Mouse (Mus musculus) heart, embryonic 10.5 days (tissue): ENCODE measurements around the gene Rhcg. TPM values are rescaled to one million over a fixed set of nuclear protein-coding genes. Genes with fewer than 3 reads are reported as not detected.

Experiments used
- DNase-seq: peaks from one replicate; pipeline ENCODE4 v3.0.0-alpha.2; 2017; ENCODE audit warnings: low spot score
- H3K27ac ChIP-seq: fragments of 300-500 bp; sonication (generic); 2 replicates; pipeline ENCODE4 v1.5.1; 2016; ENCODE audit warnings: mild to moderate bottlenecking
- H3K27me3 ChIP-seq: fragments of 300-500 bp; sonication (generic); 2 replicates; pipeline ENCODE4 v1.6.1; 2016; ENCODE audit warnings: mild to moderate bottlenecking; ENCODE audit not compliant: poor library complexity, insufficient read depth, severe bottlenecking
- H3K36me3 ChIP-seq: fragments of 300-500 bp; sonication (generic); 2 replicates; pipeline ENCODE4 v1.6.1; 2016; ENCODE audit warnings: mild to moderate bottlenecking, moderate library complexity
- H3K4me1 ChIP-seq: fragments of 300-500 bp; sonication (generic); 2 replicates; pipeline ENCODE4 v1.6.1; 2016; ENCODE audit warnings: mild to moderate bottlenecking
- H3K4me3 ChIP-seq: fragments of 300-500 bp; sonication (generic); 2 replicates; pipeline ENCODE4 v1.5.1; 2016; ENCODE audit warnings: mild to moderate bottlenecking, moderate library complexity
- H3K9me3 ChIP-seq: fragments of 300-500 bp; sonication (generic); 2 replicates; pipeline ENCODE4 v1.6.1; 2016; ENCODE audit warnings: mild to moderate bottlenecking, moderate library complexity
- WGBS: fragments of 180-500 bp; shearing (Covaris S2); methylation state at CpG from one replicate; pipeline ENCODE4 v1.1.7; 2016; 5-methylcytosine and 5-hydroxymethylcytosine counted together
- polyA plus RNA-seq: library from polyadenylated mRNA; unstranded; fragments of >200 nt; fragmentation: Nextera tagmentation; extraction: Ambion mirVana; gene quantifications from 2 replicates; pipeline ENCODE4 v1.2.1, GENCODE M21; 2016

The Rhcg gene
- polyA plus RNA-seq, 1 experiment from 2014 or later = not detected

DNA sequence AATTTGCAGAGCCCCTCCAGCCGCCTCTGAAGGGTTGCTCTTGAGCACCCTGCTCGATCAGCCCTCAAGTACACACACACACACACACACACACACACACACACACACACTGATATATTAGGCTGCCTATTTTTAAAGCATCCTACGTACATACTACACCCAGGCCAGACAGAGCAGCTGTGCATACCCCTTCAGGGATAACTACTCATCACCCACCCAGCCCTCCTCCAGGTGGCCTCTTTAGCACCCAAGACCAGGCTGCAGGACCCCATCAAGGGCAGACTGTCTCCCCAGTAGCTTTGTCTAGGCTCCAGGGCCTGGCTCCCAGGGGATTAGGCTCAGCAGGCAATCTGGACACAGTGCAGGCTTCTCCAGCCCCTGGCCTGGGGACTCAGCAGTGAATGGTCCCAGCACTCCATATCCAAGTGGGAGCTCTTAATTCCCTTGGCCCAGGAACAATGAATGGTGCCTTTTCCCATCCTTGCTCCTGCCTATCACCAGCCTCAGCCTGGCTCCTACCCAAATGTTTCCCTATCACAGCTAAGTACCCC lies 26.8 kb downstream of the Rhcg start:
- Histone ChIP-seq H3K27ac (no peak overlapping the region), H3K27me3 (peaks cover 93% of the 10 kb centered on the region), H3K4me3 (no peak overlapping the region), H3K36me3 (no peaks in the 10 kb centered on the region), H3K9me3 (no peaks in the 10 kb centered on the region), H3K4me1 (peaks cover 26% of the 10 kb centered on the region)
- DNase-seq = no peak
- 12% methylated on average over 3 of the region's 3 CpGs for WGBS

DNA sequence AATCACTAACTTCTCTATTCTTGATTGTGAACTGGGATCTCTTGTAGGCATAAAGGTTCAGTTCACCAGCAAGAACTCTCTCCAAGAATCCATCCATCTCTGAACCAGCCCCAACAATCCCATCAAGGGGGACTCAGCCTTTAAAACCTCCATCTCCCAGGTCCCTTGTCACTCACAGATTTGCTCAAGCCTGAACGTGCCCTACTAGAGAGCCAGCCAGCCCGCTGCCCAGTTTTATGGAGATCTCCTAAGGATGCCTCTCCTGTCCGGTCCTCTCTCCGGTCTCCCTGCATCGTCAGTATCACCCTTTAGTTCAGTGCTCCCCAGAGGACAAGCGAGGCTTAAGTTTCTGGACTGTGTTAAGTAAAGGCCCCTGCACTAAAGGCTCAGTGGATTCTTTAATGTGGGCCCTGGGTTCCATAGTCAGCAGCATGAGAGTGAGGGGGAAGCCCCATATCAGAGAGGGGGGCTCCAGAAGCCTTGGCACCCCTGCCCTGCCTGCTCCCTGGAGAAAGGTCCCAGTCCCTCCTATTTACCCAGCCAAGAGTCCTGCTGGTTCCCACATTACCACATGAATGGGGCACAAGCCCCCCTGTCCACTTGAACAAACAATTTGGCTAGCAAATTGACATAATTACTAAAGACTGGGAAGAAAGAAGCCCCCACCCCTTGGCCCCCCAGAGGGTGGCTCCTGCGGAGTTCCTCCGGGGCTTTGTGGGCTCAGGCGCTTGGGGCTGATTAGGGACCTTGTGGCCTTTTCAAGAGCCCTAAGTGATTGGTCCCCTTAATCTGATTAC lies 27.5 kb downstream of the Rhcg start:
- Histone ChIP-seq H3K27me3 (peaks cover 93% of the 10 kb centered on the region), H3K9me3 (no peaks in the 10 kb centered on the region), H3K4me3 (no peak overlapping the region), H3K36me3 (no peaks in the 10 kb centered on the region), H3K4me1 (peaks cover 26% of the 10 kb centered on the region), H3K27ac (no peak overlapping the region)
- no peak for DNase-seq
- WGBS = 12% methylated on average over 9 of the region's 9 CpGs

DNA sequence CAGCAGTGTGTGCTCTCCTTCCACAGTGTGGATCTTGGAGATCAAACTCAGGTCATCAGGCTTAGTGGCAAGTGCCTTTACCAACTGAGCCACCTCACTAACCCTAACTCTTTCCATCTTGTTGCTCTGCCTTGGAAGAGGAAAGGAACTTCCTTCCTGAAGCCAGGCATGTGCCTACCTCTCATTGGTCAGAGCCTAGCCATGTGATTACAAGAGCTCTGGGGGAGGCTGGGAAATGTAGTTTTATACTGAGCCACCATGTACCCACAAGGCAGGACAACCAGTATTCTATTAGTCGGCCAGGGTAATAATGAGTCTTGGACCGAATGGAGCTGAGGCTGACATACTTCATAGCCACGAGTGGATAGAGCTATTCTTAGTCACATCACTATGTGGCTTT lies 29.2 kb downstream of the Rhcg start:
- 63% methylated on average over 3 of the region's 3 CpGs for WGBS
- Histone ChIP-seq H3K36me3 (no peaks in the 10 kb centered on the region), H3K27me3 (peaks cover 92% of the 10 kb centered on the region), H3K4me3 (no peak overlapping the region), H3K9me3 (no peaks in the 10 kb centered on the region), H3K4me1 (peaks cover 26% of the 10 kb centered on the region), H3K27ac (no peak overlapping the region)
- no peak for DNase-seq

DNA sequence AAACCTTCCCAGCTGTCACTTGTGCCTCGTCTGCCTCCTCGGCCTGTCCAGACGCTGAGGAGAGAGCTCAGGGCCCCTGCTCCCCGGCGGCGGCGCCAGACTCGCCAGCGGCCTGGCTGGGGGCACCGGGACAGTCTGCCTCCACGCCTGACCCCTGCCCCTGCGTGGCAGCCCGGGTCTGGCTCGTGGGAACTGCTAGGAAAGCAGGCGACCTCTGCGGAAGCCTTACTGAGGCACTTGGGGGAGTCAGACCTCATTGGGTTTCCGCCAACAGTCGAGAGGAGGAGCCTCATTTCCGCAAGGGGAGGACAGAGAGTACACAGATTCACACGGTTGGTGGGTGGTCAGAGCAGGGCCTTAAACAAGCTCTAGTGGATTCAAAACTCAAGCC lies 38.6 kb downstream of the Rhcg start:
- H3K9me3 ChIP-seq = no peaks in the 10 kb centered on the region
- no peak for DNase-seq
- WGBS = 1% methylated on average over 20 of the region's 20 CpGs
- H3K27me3 ChIP-seq = peaks cover 99% of the 10 kb centered on the region
- H3K4me1 ChIP-seq = peaks cover 19% of the 10 kb centered on the region
- peak overlapping the region; percentile 57 for H3K4me3 ChIP-seq
- H3K36me3 ChIP-seq = no peaks in the 10 kb centered on the region
- H3K27ac ChIP-seq = peak overlapping the region; percentile 81

DNA sequence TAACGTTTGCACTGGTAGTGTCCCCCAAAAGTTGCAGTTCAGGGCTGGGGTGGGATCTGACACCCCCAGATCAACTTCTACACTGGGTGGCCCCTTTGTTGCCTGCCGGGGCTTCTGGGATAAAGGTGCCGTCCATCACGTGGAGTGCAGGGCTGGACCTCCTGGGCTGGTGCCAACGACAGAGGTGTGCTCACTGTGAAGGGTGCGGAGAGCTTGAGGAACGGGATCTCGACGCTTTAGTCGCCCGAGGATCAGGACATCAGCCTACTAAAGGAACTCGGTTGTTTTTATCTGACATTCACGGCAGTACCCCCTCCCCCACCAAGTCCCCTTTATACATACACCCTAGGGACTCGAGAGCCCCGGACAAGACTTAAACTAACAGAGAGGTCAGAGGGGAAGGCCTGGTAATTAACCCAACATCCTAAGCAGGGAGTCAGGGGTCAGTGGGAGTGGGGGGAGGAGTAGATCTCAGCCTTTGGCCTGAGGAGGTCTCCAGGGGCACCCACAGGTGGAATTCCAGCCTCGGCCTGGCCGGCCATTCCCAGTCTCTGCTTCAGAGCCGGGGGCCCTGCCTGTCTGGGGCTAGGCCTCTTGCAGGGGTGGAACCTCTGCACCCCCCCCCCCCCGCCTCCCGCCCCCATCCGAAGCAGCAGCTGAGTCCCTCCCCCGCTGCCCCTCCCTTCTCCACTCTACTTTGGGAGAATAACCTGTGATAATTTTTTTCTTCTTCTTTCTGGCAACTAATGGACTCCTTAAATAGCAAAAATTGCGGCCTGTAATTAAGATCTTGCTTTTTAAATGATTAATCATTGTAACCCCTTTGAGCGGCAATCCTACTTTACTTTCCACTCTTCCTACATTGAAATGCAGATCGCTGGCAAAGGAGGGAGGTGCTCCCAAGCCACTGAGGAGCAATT lies 39.3 kb downstream of the Rhcg start:
- no peaks in the 10 kb centered on the region for H3K36me3 ChIP-seq
- WGBS = 5% methylated on average over 25 of the region's 25 CpGs

DNA sequence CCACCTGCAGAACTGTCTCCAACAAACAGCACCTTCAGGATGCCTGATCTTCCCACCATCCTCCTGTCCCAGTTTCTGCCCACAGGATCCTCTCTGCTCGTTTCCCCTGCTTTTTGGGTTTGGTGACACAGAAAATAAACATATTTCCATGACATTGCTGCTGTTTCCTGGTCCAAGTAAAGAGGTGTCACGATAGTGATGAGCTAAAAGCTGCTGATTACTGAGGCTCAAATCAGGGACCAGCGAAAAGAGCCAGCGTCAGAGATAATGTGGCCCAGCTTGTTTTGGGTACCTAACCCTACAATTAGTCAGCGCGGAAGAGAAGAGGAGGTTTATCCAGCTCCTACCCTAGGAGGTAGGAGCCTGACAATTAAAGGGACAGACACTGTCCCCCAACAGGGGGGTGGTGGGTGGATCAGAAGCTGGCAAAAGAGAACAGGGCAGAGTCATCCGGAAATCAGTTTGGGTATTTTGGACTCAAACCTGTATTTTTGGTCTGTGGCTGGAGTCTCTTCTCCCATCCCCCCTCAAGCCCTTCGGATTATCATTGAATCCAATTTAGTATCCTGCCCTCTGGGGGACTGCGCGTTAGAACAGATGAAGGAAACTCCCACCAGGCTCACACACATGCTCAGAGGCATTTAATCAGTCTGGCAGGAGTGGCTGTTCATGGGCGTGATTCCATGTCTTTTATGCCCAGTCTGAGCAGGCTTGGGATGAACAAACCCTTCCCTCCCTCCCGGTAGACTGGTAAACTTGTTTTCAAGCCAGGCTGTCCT lies 40.2 kb downstream of the Rhcg start:
- Histone ChIP-seq H3K4me3 (peak overlapping the region; percentile 57), H3K4me1 (peaks cover 19% of the 10 kb centered on the region), H3K36me3 (no peaks in the 10 kb centered on the region), H3K9me3 (no peaks in the 10 kb centered on the region), H3K27ac (no peak overlapping the region), H3K27me3 (peaks cover 100% of the 10 kb centered on the region)
- 5% methylated on average over 12 of the region's 12 CpGs for WGBS
- DNase-seq = no peak

More for the DNA sequence above, 39.3 kb downstream of the Rhcg start:
- peak overlapping the region; percentile 57 for H3K4me3 ChIP-seq
- no peaks in the 10 kb centered on the region for H3K9me3 ChIP-seq
- no peak for DNase-seq
- peak overlapping the region; percentile 81; the same call in 1 of the 2 replicates for H3K27ac ChIP-seq
- H3K27me3 ChIP-seq = peaks cover 100% of the 10 kb centered on the region
- peaks cover 19% of the 10 kb centered on the region for H3K4me1 ChIP-seq

DNA sequence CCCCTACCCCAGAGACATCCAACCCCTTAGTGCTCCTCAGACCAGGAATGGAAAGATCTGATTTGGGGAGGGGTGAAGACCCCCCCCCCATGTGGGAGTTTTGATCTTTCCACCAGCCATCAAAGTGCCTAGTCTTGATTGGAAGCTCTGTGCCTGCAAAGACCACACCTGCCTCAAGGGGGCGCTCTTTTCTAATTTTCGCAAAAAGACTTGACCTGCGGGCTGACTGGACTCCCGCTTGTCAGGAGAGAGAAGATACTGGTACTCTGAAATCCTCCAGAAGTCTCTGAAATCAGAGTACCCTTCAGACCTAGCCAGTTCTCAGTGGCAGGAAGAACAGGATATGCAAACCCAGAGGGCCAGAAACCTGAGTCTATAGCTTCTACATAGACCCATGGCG lies 40.8 kb downstream of the Rhcg start:
- Histone ChIP-seq H3K36me3 (no peaks in the 10 kb centered on the region), H3K4me3 (no peak overlapping the region), H3K9me3 (no peaks in the 10 kb centered on the region), H3K27me3 (peaks cover 100% of the 10 kb centered on the region), H3K4me1 (peaks cover 19% of the 10 kb centered on the region), H3K27ac (no peak overlapping the region)
- WGBS = 4% methylated on average over 5 of the region's 5 CpGs
- no peak for DNase-seq

DNA sequence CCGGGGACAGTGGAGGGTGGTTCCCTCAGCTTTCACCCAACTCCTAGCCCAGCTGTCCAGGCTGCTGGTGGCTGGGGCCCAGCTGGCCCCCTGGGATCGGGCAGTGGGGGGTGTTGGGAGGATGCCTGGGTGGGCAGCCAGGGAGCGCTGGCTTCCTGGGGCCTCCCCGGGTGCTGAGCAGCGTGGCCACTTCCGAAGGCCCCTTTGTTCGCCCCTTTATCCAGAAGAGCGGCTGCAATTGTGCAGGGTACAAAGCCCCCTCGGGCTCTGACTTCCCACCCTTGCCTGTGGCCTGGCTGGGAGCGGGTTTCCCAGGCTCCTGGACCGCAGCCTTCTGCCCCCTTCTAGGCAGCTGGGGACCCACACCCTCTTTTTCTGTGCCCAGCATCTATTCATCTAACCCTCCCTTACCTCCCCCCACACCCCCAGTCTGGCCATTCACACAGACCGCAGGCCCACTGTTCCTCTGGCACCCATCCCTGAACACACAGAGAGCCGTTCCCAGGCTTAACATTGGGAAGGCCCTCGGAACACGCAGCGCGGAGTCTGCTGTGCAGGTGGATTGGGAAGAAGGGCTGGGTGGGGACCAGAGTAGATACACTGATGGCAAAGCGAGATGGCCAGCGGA lies 45.2 kb downstream of the Rhcg start:
- 58% methylated on average over 19 of the region's 19 CpGs for WGBS
- no peak for DNase-seq
- no peak overlapping the region for H3K27ac ChIP-seq
- peaks cover 95% of the 10 kb centered on the region for H3K27me3 ChIP-seq
- H3K36me3 ChIP-seq = no peaks in the 10 kb centered on the region
- peaks cover under 1% of the 10 kb centered on the region for H3K4me1 ChIP-seq
- H3K9me3 ChIP-seq = no peaks in the 10 kb centered on the region
- H3K4me3 ChIP-seq = no peak overlapping the region

DNA sequence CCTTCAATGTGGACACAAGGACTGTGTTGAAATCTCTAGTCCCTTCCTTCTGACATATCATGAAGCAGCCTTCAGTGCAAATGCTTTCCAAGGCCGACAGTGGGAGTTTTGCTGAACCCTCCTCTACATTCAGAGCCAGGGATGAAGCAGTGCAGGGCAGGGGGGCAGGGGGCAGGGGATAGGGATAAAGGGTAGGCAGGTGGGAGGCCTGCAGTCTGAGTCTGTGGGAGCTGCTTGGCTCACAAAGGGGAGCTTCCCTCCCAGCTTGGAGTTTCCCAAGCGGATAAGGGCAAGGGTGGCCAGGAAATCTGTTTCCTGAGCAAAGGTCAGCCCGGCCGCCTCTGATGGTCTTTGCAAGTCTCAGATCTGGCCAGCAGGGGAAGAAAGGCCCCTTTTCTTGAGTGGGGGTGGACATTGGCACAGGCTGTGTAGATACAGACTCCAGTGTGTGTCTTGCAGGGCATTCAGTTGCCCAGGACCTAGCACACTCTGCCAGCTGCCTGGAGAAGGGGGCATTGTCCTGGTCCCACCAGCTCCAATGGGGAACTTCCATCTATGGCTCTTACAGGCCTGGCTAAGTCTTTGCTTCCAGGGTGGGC lies 48.4 kb downstream of the Rhcg start:
- H3K4me1 ChIP-seq = no peaks in the 10 kb centered on the region
- no peak overlapping the region for H3K4me3 ChIP-seq
- H3K9me3 ChIP-seq = no peaks in the 10 kb centered on the region
- no peak for DNase-seq
- 46% methylated on average over 4 of the region's 4 CpGs for WGBS
- H3K27ac ChIP-seq = no peak overlapping the region
- H3K27me3 ChIP-seq = peaks cover 77% of the 10 kb centered on the region
- H3K36me3 ChIP-seq = no peaks in the 10 kb centered on the region

DNA sequence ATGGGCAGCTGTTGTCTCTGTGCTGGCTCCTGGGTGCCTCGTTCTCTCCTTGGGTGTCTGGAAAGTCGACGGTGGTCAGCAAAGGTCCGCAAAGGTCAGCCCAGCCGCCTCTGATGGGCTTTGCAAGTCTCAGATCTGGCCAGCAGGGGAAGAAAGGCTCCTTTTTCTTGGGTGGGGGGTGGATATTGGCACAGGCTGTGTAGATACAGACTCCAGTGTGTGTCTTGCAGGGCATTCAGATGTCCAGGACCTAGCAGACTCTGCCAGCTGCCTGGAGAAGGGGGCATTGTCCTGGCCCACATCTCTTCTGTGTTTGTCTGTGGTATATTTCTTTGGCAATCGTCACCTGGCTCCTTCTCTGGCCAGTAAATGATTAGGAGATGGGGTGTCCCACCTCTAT lies 49.2 kb downstream of the Rhcg start:
- no peak for DNase-seq
- Histone ChIP-seq H3K4me3 (no peak overlapping the region), H3K36me3 (no peaks in the 10 kb centered on the region), H3K27me3 (peaks cover 76% of the 10 kb centered on the region), H3K4me1 (no peaks in the 10 kb centered on the region), H3K27ac (no peak overlapping the region), H3K9me3 (no peaks in the 10 kb centered on the region)
- 65% methylated on average over 6 of the region's 6 CpGs for WGBS

DNA sequence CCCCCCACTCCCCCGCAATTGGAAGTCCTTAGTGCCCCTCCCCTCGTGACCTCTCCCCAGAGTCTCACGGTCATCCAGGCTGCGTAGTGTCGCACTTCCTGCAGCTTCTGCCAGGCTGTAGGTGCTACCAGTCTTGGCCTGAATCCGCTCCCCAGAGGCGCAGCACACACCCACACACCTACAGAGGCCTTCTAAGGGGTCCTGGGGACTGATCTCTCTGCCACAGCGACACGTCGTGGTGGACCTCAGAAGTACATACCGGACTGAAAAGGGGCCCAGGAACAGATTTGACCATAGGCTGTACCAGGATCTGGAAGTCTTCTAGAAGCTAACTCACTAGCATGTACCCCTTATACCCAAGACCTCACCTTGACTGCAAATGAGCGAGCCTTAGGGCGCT lies 53.8 kb downstream of the Rhcg start:
- Histone ChIP-seq H3K4me3 (no peak overlapping the region), H3K36me3 (no peaks in the 10 kb centered on the region), H3K27ac (no peak overlapping the region), H3K27me3 (peaks cover 72% of the 10 kb centered on the region), H3K9me3 (no peaks in the 10 kb centered on the region), H3K4me1 (no peaks in the 10 kb centered on the region)
- 17% methylated on average over 13 of the region's 13 CpGs for WGBS
- no peak for DNase-seq

DNA sequence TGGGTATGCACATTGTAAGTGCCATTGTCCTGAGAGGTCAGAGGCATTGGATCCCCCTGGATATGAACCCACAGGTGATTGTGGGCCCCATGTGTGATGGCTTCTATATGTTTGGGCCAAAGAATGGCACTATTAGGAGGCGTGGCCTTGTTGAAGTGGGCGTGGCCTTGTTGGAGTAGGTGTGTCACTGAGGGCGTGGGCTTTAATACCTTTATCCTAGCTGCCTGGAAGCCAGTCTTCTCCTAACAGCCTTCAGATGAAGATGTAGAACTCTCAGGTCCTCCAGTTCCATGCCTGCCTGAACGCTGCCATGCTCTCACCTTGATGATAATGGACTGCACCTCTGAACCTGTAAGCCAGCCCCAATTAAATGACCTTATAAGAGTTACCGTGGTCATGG lies 55.1 kb downstream of the Rhcg start:
- Histone ChIP-seq H3K27me3 (peaks cover 76% of the 10 kb centered on the region), H3K4me3 (no peak overlapping the region), H3K27ac (no peak overlapping the region), H3K9me3 (no peaks in the 10 kb centered on the region), H3K4me1 (no peaks in the 10 kb centered on the region), H3K36me3 (no peaks in the 10 kb centered on the region)
- 45% methylated on average over 5 of the region's 5 CpGs for WGBS
- no peak for DNase-seq
